Mouse (Mus musculus) urinary bladder, adult 2 months (tissue): ENCODE data around the gene Slc30a6. TPM values are rescaled to one million over a fixed set of nuclear protein-coding genes. Genes with fewer than 3 reads are reported as not detected.
"Not testable (repeated sequence)": the region's sequence is repeated elsewhere in the genome, so short reads cannot be mapped to it uniquely, and the experiment has no call there.

Source experiments
- DNase-seq: peaks from one replicate; pipeline ENCODE4 v3.0.0; 2022; ENCODE audit warnings: low spot score
- polyA plus RNA-seq: library from polyadenylated mRNA; depleted of rRNA; stranded (reverse); fragments of >200 nt; gene quantifications from 2 replicates; pipeline ENCODE4 v1.2.3, GENCODE M21; 2012; rRNA removed

Slc30a6 gene
- polyA plus RNA-seq, 1 experiment, result 27.8 TPM

DNA sequence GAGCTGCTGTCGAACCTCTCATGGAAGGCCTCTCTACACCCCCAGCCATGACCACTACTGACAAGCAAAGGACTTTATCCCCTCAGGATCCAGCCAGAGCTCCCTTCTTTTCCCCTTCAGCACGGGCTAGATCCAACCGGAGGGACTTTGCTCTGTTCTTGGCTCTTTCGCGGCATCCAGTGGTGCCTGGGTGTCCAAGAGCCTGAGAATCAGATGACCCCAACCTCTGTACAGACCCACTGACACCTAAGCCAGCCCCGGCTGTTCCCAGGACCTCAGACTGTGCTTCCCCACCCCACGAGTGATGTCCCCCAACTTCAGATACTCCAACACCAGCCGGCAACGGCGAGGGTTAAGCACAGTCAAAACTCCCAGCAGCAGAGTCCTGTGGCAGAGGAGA, 54.4 kb downstream of the Slc30a6 start:
- DNase-seq, result no peak

DNA sequence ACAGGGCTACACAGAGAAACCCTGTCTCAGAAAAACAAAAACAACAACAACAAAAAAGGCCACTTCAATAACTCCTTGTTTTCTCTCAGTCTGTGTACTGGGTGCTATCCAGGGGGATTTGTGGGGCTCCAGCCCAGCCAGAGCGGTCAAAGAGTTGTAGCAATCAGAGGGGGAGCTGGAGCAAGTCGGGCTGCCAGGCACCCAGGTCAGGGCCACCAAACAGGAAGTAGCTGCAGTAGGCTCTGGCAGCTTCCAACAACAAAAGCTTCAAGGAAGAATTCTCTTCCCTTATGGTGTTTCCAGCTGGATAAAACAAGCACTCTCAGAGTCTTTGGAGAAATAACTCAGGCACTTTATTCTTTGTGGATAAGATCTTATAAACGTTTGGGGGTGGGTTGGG, 58.5 kb downstream of the Slc30a6 start:
- no peak for DNase-seq

DNA sequence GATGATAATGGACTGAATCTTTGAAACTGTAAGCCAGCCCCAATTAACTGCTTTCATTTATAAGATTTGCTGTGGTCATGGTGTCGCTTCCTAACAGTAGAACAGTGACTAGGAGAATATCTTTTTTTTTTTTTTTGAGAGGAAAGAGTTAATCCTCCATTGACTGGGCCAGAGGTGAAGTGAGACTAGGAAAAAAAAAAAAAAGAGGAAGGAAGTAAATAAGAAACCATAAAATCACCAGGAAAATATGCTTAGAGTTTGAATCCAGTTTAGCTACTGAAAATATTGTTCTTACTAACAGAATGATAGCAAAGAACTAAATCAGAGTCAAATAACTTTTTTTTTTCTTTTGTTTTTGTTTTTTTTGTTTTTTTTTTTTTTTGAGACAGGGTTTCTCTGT, 59.3 kb downstream of the Slc30a6 start:
- DNase-seq, result no peak

DNA sequence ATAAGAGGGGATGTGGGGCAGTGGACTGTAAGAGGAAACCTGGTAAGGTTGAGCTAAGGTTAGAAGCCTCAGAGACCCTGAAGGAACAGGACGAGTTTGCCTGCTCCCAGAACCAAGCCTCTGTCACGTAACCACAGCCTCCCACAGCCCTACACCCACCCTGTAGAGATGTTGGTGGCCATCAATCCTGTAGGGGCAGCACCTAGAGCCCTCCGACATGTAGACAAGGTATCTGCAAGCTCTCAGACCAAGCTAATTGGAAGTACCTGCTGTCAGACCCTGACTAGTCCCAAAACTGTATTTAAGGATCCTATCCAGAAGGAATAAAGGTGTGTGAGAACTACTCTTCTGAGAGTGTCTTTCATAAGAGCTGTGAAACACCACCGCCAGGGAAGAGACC, 60.0 kb downstream of the Slc30a6 start:
- no peak for DNase-seq

DNA sequence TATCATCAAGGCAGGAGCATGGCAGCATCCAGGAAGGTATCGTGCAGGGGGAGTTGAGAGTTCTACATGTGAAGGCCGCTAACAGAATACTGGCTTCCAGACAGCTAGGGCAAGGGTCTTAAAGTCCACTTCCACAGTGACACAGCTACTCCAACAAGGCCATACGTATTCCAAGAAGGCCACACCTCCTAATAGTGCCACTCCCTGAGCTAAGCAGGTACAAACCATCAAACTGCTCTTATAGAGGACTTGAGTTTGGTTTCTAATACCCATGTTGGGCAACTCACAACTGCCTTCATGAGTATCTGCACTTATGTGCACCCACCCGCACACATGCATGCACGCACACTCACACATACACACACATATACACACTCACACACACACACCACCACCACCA, 61.4 kb downstream of the Slc30a6 start:
- DNase-seq, result no peak

DNA sequence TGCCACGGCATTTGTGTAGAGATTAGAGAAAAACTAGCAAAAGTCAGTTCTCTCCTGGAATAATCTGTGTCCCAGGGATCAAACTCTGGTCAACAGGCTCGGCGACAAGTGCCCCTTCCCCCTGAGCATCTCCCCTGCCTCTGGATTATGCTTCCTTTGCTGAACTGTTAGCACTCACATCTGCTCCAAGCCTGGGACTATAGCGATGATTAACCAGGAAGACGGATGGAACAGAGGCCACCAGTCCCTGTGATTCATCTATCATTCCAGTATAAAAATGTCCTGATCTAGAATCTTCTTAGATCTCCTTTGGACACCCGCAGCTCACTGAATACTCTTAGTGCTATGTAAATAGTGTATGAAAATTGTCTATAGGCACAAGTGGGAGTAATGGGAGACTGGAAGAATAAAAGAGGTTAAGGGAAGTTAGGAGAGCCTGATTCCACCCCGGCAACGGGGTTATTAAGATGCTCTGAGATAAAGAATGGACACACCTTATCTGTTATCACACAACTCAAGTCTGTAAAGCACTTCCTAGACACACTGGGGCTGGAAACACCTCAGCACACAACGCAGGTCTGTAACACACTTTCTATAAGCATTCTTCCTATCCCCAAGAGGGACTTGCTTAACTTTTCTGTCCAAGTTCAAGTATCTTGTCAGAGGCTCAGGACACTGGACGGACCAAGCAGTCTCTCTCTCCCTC, 62.7 kb downstream of the Slc30a6 start:
- no peak for DNase-seq

DNA sequence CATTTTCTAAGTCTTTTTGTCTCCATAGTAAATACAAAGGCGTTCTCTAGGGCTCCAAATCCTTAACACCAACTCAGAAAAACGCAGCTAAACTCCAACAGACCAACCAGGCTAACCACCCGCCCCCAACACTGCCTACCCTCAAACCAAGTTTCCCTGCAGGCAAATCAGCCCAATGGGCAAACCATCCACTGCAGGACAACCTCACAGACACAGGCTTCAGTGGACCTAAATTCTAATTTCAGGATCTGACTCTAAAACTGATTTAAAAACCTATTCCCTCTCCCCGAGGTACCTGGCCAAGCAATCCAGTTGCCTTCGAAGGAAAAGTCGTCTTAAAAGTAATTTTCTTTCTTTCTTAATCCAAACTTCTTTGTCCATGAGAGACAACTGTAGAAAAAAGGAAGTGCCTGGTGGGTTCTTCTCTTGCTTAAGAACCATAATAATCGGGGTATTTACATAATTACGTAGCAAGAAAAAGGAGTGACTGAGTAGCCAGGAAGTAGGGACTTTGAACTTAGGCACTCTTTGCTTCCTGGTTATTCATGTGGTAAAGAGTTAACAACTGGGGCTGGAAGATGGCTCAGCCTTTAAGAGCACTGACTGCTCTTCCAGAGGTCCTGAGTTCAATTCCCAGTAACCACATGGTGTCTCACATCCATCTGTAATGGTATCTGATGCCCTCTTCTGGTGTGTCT, 63.5 kb downstream of the Slc30a6 start, which contains the start of gene Nlrc4:
Gene Nlrc4, minus strand, starts transcription at position 432 of the 698 bp plus-strand sequence.
- DNase-seq, result no peak

DNA sequence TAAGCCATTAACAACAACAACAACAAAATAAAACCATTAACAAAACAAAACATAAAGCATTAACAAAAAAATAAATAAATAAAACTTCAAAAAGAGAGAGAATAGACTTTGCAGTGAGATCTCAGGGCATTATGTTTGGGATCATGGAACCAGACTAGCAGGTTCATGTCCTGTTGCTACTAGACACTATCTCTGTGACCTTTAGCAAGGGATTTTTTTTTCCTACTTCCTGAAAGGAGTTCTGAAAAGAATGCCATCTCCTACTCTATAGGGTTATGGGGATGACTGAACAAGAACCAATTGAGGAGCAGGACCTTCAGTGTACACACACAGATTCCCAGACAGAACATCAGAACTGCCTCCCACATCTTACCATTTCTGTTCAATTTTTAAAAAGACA, 68.1 kb downstream of the Slc30a6 start:
- DNase-seq, result no peak

DNA sequence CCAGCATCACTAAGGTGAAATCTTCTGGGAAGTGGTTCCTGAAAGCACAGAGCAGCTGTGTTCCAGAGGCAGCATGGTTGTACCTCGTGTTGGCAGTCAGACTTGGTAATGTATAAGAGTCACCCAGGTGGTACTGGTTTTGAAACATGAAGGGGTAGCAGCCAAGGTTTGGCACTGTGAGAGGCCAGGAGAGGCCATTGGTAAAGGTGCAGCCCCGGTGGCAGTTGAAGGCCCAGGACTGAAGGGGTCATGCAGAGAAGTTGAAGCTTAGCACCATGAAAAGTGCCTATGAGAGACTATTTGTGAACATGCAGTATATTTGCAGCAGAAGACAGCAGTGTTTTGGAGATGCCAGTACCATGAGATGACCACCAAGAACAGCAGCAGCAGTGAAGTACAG, 72.6 kb downstream of the Slc30a6 start:
- not testable (repeated sequence) for DNase-seq

DNA sequence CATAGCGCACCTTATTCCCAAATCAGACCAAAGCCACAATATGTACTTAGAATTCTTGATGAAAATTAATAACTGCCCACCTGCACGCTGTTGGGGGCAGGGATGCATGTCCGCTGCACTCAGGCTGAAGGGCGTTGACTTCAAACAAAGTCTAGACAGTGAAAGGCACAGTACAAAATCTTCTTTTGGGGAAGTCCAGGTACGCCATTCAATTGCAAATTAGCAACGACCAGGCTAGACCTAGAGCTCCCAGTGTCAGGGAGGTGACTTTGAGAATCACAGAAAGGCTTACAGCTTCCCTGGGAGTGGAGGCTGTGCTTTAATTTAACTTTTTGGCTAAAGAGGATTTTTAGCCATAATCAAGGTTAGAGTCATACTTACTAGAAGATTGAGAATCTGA, 74.7 kb downstream of the Slc30a6 start:
- not testable (repeated sequence) for DNase-seq

Other genes with a start within 250 kb of the Slc30a6 start
- gene Memo1, start 100.1 kb upstream of the Slc30a6 start, polyA plus RNA-seq, result 47.4 and 56.6 TPM in 2 replicates
- gene Dpy30, start 71.7 kb upstream of the Slc30a6 start, polyA plus RNA-seq, result 80.7 and 103 TPM in 2 replicates
- gene Spast, start 56.6 kb upstream of the Slc30a6 start, polyA plus RNA-seq, result 11.5 and 13.1 TPM in 2 replicates
- gene Nlrc4, start 63.5 kb downstream of the Slc30a6 start, polyA plus RNA-seq, result 0.62 and 0.65 TPM in 2 replicates
- gene Yipf4, start 93.9 kb downstream of the Slc30a6 start, polyA plus RNA-seq, result 57.7 and 71.5 TPM in 2 replicates
- 60.2 and 67.2 TPM in 2 replicates for gene Birc6, start 132.7 kb downstream of the Slc30a6 start, polyA plus RNA-seq